Mouse (Mus musculus) urinary bladder, postnatal 4 days (tissue): ENCODE results near the gene Fam114a2.

Experiments
- DNase-seq, 2 experiments: peaks; one replicate each; pipeline ENCODE4 v3.0.0; 2021 to 2022; ENCODE audit warnings: low spot score in 2 of 2

Gene Fam114a2

GRCm38 (mm10) chr11:57519304-57519703 lies 887 bp upstream of the Fam114a2 start:
- DNase-seq = no peak

- no peak for DNase-seq
Measured at GRCm38 (mm10) chr11:57518751-57519148, 333 bp upstream of the Fam114a2 start.

GRCm38 (mm10) chr11:57516946-57517441 lies 1.4 kb downstream of the Fam114a2 start:
- no peak for DNase-seq

GRCm38 (mm10) chr11:57515218-57515617 lies 3.2 kb downstream of the Fam114a2 start:
- DNase-seq = no peak

GRCm38 (mm10) chr11:57506899-57507298 lies 11.5 kb downstream of the Fam114a2 start:
- no peak for DNase-seq

GRCm38 (mm10) chr11:57503155-57503554 lies 15.3 kb downstream of the Fam114a2 start:
- no peak for DNase-seq

DNA sequence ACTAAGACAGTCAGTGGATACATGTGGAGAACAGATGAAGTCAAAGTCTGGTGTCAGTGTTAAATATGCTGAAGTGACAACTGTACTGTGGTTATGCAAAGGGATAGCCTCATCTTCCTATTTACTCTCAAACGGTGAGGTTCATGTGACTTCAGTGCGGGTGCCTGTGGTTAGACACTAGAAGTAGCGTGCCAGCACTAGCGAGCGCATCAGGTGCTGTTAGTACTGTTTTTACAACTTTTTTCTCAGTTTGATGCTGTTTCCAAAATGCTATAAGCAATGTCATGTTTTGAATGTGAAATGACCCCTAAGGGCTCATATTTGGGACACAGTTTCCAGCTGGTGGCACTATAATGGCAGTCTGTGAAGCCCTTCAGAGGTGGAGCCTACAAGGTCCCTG lies 20.2 kb downstream of the Fam114a2 start:
- no peak for DNase-seq

DNA sequence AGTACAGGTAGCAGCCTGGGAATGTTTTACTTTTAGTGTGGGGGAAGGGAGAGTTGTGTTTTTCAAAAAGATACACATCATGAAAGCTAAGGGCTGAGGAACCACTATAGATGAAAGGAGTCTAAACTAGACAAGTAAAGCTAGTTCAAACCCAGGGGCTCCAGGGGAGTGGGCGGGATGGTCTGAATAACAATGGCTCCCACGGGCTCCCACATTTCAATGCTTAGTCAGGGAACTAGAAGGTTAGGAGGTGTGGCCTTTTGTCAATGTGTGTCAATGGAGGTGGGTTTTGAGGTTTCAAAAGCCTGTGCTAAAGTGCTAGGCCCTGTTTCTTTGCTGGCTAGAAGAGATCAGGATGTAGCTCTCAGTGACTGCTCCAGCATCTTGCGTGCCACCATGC lies 20.7 kb downstream of the Fam114a2 start:
- no peak for DNase-seq

DNA sequence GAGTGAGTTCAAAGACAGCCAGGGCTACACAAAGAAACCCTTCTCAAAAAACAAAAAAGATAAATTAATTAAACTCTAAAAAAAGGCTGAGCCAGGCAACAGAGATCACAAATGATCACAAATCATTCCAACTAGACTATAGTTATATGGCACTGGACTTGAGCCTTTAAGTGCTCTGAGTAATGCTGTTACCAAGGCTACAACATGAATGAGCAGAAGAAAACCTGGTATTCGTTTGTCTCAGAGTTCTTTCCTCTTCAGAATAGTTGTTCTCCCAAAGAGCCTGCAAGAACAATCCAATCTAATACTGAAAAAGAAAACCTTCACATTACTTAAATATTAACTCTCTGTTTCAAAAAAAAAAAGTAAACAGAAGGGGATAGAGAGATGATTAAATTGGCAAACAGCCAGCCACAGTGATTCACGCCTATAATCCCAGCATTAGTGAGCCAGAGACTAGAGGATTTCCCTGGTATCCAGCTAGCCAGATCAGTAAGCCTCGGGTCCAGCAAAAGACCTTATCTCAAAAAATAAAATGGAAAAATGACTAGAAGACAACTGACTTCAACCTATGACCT lies 21.9 kb downstream of the Fam114a2 start:
- DNase-seq = no peak

GRCm38 (mm10) chr11:57488436-57488835 lies 30.0 kb downstream of the Fam114a2 start:
- DNase-seq = no peak

GRCm38 (mm10) chr11:57478077-57478476 lies 40.3 kb downstream of the Fam114a2 start:
- no peak for DNase-seq

GRCm38 (mm10) chr11:57475119-57475518 lies 43.3 kb downstream of the Fam114a2 start:
- no peak for DNase-seq

- DNase-seq = no peak
Measured at GRCm38 (mm10) chr11:57474296-57474941, 44.0 kb downstream of the Fam114a2 start.

GRCm38 (mm10) chr11:57470979-57471378 lies 47.4 kb downstream of the Fam114a2 start:
- no peak for DNase-seq

DNA sequence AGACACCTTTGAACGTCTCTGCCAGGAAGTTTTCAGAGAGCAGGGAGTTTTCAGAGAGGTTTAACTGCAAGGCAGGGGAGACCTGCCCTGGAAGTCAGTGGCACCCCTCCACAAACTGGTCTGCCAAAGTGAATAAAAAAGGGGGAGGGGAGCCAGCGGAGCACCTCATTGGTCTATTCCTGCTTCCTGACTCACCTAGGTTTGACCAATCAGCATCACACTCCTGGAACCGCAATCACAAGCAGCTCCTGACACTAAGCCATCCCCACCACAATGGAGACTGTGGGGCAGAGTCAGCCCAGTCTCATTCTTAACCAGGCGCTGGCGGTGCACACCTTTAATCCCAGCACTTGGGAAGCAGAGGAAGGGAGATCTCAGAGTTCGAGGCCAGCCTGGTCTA lies 48.4 kb downstream of the Fam114a2 start:
- no peak for DNase-seq

DNA sequence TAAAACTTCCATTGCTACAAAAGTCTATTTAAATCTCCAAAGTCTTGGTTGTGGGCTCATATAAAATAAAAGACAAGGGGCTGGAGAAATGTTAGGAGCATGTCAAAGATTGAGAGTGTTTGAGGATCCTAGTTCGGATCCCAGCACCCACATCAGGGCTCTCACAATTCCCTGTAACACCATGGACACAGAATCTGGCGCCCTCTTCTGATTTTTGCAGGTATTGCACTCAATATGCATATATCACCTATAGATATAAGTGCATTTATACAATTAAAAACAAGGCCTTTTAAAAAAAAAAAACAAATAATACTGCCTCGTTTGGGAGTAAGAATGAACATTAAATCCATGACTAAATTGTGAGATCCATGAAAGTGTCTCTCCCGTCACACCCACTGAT lies 49.7 kb downstream of the Fam114a2 start:
- no peak for DNase-seq

DNA sequence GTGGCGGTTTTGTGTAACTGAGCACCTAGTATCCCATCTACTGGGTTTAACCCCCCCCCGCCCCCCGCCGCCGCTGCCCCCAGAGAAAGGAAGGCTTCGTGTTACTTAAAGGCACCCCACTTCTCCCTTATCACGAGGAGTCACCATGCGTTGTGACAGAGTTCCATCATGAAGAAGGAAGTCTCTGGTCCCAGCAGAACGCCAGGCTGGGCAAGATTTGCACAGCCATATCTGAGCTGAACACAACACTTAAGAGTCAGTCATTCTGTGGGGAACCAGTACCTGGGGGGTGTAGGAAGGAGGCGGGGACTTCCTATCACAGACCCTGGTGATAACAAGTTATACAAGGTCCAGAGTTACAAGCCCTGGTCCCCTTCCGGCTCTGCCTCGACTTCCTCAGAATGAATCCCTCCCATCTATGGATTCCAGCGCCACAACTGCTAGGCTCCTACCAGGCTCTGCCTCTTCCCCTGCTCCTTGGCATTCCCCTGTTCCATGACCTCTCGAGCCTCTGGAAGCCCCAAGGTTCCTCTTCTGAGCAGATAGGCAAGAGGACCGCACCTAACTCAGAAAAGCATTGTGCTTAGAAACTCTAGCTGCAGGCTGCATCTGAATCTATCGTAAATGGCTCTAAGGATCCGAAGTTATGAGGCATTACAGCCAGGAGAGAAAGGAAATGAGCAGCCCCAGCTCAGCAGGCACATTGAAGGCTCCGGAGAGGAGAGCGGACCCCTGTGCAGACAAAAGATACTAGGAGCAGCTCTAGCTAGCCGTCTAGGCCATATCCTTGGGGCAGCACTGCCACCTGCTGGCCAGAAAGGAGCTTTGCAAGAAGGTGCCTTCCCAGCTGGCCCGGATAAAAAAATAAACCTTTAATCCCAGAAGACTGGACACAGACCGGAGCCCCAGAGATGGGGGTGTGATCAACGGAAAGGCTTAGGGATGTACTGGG lies 51.0 kb downstream of the Fam114a2 start:
- peak; percentile 46 to 65 for DNase-seq

DNA sequence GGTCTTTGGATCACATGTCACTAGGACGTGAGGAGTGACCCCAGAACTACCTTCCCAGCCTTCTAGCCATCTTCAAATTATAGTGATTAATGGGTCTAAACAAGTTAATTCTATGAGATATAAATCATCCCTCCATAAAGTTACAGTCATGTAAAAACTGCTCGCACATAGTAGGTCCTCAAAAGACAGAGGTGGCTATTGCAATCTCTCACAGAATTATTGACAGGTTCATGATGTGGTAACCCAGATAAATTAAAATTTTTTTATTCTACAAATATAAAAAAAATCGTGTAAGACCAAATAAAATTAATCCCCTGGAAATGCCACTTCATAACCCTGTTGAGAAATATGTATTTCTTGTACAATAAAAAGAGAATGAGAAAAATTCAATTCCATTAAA lies 52.6 kb downstream of the Fam114a2 start:
- DNase-seq = no peak

- no peak for DNase-seq
Measured at GRCm38 (mm10) chr11:57465025-57465424, 53.4 kb downstream of the Fam114a2 start.

GRCm38 (mm10) chr11:57459759-57460158 lies 58.7 kb downstream of the Fam114a2 start:
- peak in 1 of 2 experiments; percentile 27 for DNase-seq

DNA sequence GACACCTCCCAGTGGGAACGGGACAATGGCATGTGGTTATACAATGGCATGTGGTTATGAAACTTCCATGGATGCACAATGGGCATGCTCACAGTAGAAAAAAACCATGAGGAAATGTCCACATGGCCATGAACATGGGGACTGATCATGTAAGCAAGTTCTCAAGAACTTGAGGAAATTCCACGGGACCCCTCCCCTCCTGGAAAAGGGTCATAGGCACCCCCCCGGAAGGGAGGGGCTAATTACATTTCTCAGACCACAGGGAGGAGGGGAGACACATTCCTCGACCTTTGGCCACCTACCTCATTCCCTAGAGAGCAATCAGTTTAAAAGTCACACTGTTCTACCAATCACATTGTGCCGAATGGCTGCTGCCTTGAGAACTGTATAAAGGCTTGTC lies 64.0 kb downstream of the Fam114a2 start:
- no peak for DNase-seq

DNA sequence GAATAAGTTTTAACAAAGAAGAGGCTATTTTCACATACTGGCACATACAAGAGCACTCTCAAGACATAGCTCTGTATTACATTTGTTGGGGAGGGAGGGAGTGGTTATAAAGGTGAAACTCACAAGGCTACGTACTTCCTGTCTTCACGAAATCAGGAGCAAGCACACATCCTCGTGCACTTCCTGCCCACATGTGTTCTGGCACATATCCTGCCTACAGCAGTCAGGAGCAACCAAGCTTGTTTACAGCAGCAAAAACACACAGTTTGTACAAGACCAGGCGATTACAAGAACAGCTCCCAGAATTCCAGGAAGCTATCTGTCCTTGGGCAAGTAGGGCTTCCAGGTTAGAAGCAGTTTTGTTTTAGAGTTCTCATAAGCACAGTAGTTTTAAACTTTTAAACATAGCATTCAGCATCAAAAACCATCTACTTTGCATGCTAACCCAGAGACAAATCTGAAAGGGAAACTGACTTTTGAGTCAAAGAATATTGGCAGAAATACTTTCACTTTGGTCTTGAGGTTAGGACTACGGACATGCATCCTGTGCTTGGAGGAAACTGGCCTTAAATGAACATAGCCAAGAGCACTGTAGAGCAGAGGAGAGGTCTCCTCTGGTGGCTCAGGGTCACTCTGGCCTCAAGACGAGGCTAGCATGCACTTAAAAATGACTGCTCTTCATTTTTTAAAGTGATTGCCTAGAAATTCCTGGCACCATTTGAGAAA lies 73.0 kb downstream of the Fam114a2 start:
- DNase-seq = no peak
